Comparison of ENCODE assay signal across 8 mouse cellular contexts in the genomic region with DNA sequence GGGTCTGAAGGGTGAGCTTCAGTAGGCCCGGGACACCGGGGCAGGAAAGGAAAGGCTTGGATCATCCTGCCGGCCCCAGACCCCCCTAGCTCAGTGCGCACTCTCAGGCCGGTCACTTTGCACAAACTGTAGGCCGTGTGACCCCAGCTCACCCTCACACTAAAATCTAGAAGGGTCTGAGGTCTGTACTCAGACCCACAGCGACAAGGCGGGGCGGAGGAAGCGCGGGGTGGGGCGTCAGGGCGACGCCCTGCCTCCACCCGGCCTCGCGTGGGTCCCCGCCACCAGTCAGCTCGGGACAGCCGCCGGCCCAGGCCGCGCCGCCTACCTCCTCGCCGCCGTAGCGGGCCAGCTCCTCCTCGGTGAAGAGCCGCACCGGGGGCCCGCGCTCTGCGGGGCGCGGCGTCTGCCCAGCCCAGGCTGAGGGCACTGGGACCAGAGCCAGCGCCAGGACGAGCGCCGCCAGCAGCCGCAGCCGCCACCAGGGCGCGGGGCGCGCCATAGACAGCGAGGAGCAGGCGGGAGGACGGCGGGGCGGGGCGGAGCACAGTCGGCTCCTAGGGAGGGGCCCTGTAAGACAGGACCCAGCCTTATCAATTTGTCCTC. TPM values are rescaled to one million over a fixed set of nuclear protein-coding genes. Genes with fewer than 3 reads are reported as not detected.
DNase-seq lines count a peak whose midpoint lies in the region; ATAC-seq lines count a peak whose summit lies in the region.

A gene (minus strand): TSS at position 604 of the 606 bp plus-strand sequence.

- H3K36me3 ChIP-seq in hindbrain, embryonic 11.5 days (ENCODE audit: control insufficient read depth, insufficient read depth, low read length): no peaks in the 10 kb centered on the region

- peak within 1 kb of the TSS; percentile 30; the same call in 1 of the 2 replicates for H3K27ac ChIP-seq in hindbrain, embryonic 11.5 days (ENCODE audit: low read depth, low read length)

- ATAC-seq in hindbrain, embryonic 11.5 days (ENCODE audit: low FRiP score): peak; percentile 91

- H3K4me1 ChIP-seq in hindbrain, embryonic 11.5 days (replicated peaks; ENCODE audit: control insufficient read depth, insufficient read depth, low read length): no peaks in the 10 kb centered on the region

- no peaks in the 10 kb centered on the region for H3K27me3 ChIP-seq in hindbrain, embryonic 11.5 days (ENCODE audit: control insufficient read depth, insufficient read depth, low read length)

- peak within 1 kb of the TSS; percentile 85 for H3K4me2 ChIP-seq in hindbrain, embryonic 11.5 days (replicated peaks; ENCODE audit: low read depth, low read length)

- WGBS in hindbrain, embryonic 11.5 days: 1% methylated on average over 49 of the region's 54 CpGs

- DNase-seq in T-cell, adult 2 months (ENCODE audit: low spot score): peak; percentile 80
- DNase-seq in cerebellum, postnatal 14 days: peak; percentile 80 to 85
- DNase-seq in frontal cortex, postnatal 14 days (ENCODE audit: low spot score in 2 of 2): peak; percentile 40 to 59
- DNase-seq in hindbrain, embryonic 11.5 days (ENCODE audit: low spot score): peak; percentile 81
- peak; percentile 57 to 74 for DNase-seq in layer of hippocampus, postnatal 14 days (ENCODE audit: low spot score in 2 of 2)
- peak; percentile 78 for DNase-seq in lung, postnatal 25 days (ENCODE audit: low spot score)
- peak; percentile 79 for DNase-seq in retina, postnatal 1 day
- peak; percentile 67 to 69 for DNase-seq in urinary bladder, adult 18-20 months (ENCODE audit: low spot score in 2 of 2)

- H3K4me3 ChIP-seq in hindbrain, embryonic 11.5 days (ENCODE audit: low read depth, low read length): peak within 1 kb of the TSS; percentile 70

- no peaks in the 10 kb centered on the region for H3K9me3 ChIP-seq in hindbrain, embryonic 11.5 days (ENCODE audit: control insufficient read depth, low read length)

- peak within 1 kb of the TSS; percentile 88 for H3K9ac ChIP-seq in hindbrain, embryonic 11.5 days (ENCODE audit: low read depth, low read length)

RNA-seq across cellular contexts. Expression of the gene that starts here (rescaled TPM):
- 85.1 and 85.4 TPM in 2 replicates for polyA plus RNA-seq in hindbrain, embryonic 11.5 days (2014; fragmentation: Nextera tagmentation; extraction: Ambion mirVana)
- total RNA-seq in layer of hippocampus, postnatal 14 days (2021): 10 to 100 TPM; 64.7 to 67.4 TPM

Comparison
In these comparisons a context has a peak if more than half of its experiments do, and no peak if none do; other contexts are left out.
1. Peak in every context shown above with its lines: DNase-seq, ATAC-seq, H3K4me3 ChIP-seq and H3K27ac ChIP-seq.